Mouse (Mus musculus) myocyte (in vitro differentiated cells): ENCODE measurements around the gene 9530053A07Rik.

Experiments
- CEBPB ChIP-seq: IDR thresholded peaks from 2 replicates; pipeline ENCODE4 v1.6.1; 2011; ENCODE audit warnings: mild to moderate bottlenecking, moderate library complexity; ENCODE audit not compliant: poor library complexity, insufficient read depth, severe bottlenecking
- E2F4 ChIP-seq: IDR thresholded peaks from one replicate; pipeline ENCODE4 v1.6.1; 2011; ENCODE audit warnings: mild to moderate bottlenecking, control low read depth, moderate library complexity; ENCODE audit not compliant: insufficient read depth
- MAX ChIP-seq: IDR thresholded peaks from one replicate; pipeline ENCODE4 v1.6.1; 2011; ENCODE audit warnings: low read depth, mild to moderate bottlenecking, control low read depth
- MYOD1 ChIP-seq, 3 experiments: IDR thresholded peaks; one replicate each; pipeline ENCODE4 v1.6.1; 2011; ENCODE audit warnings: control low read depth in 2 of 3, low read depth in 2 of 3, mild to moderate bottlenecking in 2 of 3, moderate library complexity in 1 of 3; ENCODE audit not compliant: insufficient read length in 2 of 3, control insufficient read depth in 1 of 3
- MYOG ChIP-seq, 3 experiments: IDR thresholded peaks; one replicate each; pipeline ENCODE4 v1.6.1; 2011; ENCODE audit warnings: control low read depth in 2 of 3, low read depth in 2 of 3, mild to moderate bottlenecking in 2 of 3; ENCODE audit not compliant: insufficient read length in 2 of 3, control insufficient read depth in 1 of 3, insufficient read depth in 1 of 3
- POLR2A ChIP-seq: IDR thresholded peaks from one replicate; pipeline ENCODE4 v1.6.1; 2011; ENCODE audit warnings: low read depth, mild to moderate bottlenecking, control low read depth, moderate library complexity; ENCODE audit not compliant: insufficient read length
- POLR2AphosphoS2 ChIP-seq: IDR thresholded peaks from one replicate; pipeline ENCODE4 v1.6.1; 2011; ENCODE audit warnings: low read depth, control low read depth; ENCODE audit not compliant: insufficient read length
- REST ChIP-seq: IDR thresholded peaks from one replicate; pipeline ENCODE4 v1.6.1; 2011; ENCODE audit warnings: mild to moderate bottlenecking, control low read depth, moderate library complexity; ENCODE audit not compliant: insufficient read depth, insufficient read length
- TCF12 ChIP-seq: IDR thresholded peaks from one replicate; pipeline ENCODE4 v1.6.1; 2011; ENCODE audit warnings: mild to moderate bottlenecking, control low read depth; ENCODE audit not compliant: poor library complexity, insufficient read depth, severe bottlenecking
- TCF3 ChIP-seq: IDR thresholded peaks from one replicate; pipeline ENCODE4 v1.6.1; 2011; ENCODE audit warnings: low read depth, control low read depth; ENCODE audit not compliant: insufficient read length
- USF1 ChIP-seq: IDR thresholded peaks from one replicate; pipeline ENCODE4 v1.6.1; 2011; ENCODE audit warnings: low read depth, mild to moderate bottlenecking, control low read depth, moderate library complexity

DNA sequence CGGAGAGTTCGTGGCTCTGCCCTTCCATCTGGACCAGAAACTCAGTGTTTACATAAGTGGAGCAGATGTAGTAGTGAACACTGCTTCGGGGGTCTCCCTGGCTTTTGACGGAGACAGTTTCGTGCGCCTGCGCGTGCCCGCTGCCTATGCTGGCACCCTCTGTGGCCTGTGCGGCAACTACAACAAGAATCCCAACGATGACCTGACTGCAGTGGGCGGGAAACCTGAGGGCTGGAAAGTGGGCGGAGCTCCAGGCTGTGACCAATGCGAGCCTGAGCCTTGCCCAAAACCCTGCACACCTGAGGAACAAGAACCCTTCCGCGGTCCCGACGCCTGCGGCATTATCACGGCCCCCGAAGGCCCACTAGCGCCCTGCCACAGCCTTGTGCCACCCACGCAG is 24.6 kb upstream of the 9530053A07Rik start:
- TF ChIP-seq POLR2AphosphoS2 (no peak), CEBPB (no peak), POLR2A (no peak), MAX (no peak), USF1 (no peak), MYOG (IDR thresholded peaks at IDR 0.05; ENCODE audit: control insufficient read depth in 1 of 3, insufficient read depth in 1 of 3, insufficient read length in 2 of 3, low read depth in 2 of 3) (no peak), E2F4 (no peak), MYOD1 (IDR thresholded peaks at IDR 0.05; ENCODE audit: control insufficient read depth in 1 of 3, insufficient read length in 2 of 3, low read depth in 2 of 3) (no peak), TCF12 (no peak), TCF3 (no peak), REST (no peak)
